Mouse (Mus musculus): ENCODE measurements at regions not wholly inside any gene's neighbourhood (a gene's known extent, or its start where the extent isn't known, plus 50 kb on each side); places are given as distances from the start of the nearest gene placed in this dataset.

DNA sequence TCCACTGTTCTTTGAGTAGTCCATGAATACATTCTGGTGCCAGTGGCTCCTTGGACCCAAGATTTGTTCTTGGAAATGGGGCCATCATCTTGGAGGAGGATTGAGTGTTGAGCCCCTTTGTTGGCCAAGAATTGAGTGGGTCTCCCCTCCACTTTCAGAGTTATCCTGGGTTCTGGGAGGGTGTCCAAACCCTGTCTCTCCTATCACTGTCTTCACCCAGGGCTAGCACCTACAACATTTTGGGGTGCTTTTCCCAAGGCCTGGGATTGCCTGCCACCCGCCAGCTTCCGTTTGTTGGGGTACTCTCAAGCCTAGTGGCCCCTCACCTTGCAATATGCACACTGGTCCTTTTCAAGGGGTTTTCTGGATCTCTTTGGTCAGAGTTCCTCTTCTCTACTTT is 568.8 kb upstream of the Tbl1xr1 start:
- DNase-seq (ENCODE audit: low spot score): no peak

DNA sequence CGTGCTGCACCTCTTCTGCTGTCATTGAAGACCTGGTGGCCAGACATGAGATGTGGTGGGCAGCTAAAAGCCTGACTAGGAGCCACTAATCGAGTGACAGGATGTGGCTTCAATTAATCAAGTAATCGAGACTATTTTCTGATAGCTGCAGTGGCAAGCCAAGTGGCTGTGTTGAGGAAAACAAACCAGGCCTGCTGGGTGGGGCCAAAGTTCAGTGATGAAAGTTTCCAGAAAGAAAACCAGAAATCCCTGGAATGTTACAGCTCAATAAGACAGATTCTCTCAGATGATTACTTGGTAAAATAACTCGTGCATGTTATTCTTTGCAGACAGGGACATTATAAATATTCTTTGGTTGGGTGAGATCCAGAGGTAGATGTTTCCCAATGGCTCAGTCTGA is 564.4 kb upstream of the Tbl1xr1 start:
- DNase-seq (ENCODE audit: low spot score): no peak

DNA sequence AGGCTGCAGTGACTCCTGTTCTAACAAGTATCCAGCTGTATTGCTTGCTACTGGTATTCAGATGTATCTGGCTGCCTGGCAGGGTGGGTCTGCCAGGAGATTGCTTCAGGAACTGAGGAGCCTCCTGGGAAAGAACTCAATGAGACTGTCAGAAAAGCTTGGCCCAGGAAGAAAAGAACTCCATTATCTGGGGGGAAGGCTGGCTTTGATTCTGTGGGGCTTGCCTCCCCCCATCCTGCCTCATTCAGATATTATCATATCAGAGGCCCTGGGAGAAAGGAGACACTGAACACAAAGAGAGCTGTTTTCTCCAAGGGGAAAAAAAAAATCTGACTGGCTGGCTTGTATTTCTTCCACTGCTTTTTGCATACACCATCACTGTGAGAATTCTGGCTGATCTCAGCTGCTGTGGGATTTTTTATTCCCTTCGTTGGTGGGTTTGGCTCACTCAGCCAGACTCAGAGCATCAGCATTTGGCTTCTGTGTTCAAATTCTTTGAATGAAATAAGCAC is 552.0 kb upstream of the Tbl1xr1 start:
- DNase-seq (ENCODE audit: low spot score): peak; percentile 37

DNA sequence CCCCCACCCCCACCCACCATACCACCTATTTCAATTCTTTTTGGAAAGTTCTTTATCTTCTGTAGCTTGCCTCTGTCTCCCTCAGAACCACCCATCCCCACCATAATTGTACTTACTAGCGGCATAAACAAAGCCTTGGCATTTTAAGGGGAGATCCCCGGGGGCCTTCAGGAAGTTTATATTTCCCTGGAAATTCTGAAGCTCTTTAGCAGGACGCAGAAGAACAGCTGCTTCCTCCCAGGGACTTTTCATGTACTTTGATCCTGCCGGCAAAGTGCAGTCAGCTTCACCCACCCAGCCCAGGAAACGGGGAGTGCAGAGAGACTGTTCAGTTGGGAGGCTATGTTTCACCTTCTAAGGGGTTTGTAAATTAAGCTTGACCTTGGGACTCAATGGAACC is 545.6 kb upstream of the Tbl1xr1 start:
- peak; percentile 17 for DNase-seq (ENCODE audit: low spot score)

DNA sequence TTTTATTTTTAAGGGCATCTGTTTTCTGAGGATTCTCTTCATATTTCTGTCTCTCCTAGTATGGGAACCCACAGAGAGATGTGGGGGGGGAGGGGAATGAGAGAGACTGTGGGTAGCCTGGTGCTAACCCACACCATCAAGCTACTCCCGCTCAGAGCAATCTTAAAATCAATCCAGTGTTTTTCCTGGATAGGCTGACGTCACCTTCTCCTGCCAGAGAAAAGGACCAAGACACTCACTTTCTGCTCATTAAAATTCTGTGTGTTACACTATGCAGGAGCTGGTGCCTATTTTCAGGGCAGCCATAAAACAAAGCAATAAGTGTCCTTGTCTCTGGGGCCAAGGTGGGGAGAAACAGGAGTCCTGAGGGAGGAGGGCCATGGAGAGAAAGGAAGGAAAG is 537.3 kb upstream of the Tbl1xr1 start:
- DNase-seq (ENCODE audit: low spot score): no peak

DNA sequence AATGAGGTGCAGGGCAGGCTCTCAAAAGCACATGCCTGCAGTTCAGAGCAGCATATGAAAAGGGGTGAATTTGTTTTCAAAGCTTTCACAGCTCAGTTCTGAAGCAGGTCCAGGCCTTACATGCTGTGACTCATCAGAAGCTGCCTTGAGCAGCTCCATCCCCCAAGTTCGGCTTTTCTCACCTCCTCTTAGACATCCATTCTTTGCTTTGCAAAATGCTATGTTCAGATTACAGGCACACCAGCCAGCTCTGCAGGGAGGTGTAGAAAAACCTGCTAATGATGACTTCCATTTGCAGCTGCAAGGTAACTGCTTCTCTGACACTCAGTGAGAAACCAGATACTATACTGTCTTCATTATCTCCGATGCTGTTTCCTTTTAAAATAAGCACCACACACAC is 532.0 kb upstream of the Tbl1xr1 start:
- DNase-seq (ENCODE audit: low spot score): no peak

DNA sequence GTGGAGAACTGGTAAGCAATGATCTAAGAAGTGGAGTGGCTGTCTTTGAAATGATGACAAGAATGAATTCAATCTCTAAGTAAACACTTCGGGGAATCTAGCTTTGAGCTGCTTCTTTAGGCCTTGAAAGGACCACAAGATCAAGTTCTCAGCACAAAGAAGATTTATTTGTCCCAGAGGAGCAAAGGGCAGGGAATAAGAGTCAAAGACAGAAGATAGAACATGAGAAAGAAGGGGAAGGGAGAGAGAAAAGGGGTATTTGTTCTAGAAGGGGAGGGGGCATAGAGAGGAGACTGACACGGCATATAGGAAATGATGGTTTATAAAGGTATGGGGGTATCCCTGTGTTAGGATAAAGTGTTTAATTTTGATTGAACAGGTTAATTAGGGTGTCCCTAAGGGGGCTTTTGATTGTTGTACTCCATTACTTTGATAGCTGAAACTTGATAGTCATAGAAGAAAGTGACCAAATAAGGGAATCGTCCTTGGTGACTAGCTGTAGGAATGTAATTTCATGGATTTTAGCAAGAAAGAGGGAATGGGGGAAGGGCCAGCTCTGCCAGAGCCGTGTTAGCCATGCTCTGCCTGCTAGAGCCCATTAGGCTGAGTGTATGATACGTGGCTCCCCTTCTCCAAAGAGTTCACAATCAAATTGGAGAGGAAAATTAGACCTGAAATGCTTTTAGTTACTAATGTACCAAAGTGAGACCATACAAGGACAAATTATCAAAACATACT is 531.1 kb upstream of the Tbl1xr1 start:
- no peak for DNase-seq (ENCODE audit: low spot score)

DNA sequence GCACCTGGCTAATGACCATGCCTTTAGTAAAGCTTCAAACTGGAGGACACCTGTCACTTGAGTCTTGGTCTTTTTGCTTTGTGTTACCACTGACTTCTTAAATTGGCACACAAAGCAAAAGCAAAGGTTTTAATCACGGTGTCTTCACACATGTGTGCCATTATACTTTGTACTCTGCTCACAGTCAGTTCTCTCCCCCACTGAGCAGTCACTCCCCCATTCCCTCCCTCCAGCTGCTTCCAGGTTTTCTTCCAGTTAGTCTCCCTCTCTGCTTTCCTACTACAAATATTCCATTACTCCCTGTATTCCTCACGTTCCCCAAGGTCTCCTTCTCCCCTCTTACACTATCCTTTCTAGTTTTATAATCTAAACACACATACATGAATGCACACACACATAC is 530.0 kb upstream of the Tbl1xr1 start:
- DNase-seq (ENCODE audit: low spot score): no peak

DNA sequence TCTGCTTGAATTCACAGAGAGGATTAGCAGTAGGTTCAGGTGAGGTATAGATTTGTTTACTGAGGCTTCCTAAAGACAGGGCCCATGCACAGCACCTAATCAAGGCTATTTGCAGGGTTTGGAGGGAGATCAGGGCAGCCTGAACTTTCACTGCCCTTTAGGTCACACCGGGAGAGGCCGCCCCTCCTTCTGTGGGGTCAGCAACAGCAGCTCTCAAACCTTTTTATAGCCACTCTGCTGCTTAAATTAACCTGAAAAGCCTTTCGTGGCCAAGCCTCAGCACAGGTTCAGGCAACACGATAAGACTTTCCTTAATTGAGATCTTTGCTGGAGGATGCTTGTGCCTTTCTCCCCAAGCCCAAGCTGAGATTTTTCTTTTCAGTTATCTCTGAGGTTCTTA is 526.8 kb upstream of the Tbl1xr1 start:
- peak; percentile 21 for DNase-seq (ENCODE audit: low spot score)

DNA sequence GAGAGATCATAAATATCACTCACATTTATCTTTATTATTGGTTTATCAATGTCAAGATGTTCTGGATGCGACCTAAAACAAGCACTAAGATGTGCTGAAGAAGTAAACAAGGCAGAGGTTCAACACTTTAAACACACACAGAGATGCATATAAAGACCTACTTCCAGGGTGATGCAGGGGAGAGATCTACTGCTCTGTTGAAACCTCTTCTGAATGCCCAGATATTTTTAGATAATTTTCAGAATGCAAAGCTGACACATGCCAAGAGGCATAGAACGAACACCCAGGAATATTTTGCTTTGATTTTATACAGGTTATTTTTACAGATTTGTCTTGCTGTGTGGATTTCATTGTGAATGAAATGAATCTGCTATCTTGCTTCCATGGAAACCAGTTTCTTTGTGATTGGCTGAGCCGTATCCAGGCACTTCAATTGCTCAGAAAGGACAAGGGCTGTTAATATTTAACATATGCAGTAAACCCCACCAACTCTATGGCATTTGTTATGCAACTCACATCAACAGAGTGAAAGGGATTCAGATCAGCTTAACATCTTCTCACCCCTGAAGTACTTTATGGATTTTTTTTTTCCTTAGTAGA is 523.2 kb upstream of the Tbl1xr1 start:
- DNase-seq (ENCODE audit: low spot score): no peak

DNA sequence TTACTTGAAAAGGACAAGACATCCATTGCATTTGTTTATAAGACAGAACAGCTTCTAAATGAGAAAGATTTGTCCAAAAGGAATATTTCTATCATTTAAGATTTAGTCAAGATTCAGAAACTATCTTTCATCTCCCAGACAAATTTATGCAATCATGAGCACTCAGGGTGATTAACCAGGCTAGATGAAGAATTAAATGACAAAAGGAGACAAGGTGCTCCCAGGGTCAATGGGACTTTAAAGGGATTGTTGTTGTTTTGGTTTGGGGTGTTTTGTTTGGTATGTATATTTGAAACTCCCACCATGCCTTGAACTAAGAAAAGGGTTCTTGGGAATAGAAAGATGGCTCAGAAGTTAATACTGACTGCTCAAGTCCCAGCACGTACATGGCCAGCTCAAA is 522.6 kb upstream of the Tbl1xr1 start:
- DNase-seq (ENCODE audit: low spot score): no peak

DNA sequence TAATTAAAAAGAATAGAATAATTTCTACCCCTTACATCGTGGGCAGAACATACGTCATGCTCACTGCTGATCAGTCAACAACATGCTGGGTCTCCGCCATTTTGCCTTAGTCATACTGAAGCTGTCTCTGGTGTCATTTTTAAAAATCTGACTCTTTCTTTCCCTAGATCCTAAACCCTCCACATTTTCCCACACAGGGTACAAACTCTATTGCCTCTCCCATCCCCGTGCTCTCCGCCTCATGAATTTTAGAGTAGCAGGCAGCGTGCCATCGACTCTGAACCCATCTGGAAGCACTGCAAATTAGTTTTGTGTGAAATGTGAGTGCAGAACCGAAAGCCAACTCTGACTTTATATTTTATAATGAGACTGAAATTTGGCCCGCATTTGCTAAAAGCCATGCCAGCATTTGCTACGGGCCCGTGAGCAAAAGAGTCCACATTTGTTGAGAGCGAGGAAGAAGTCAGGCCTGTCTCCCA is 518.5 kb upstream of the Tbl1xr1 start:
- no peak for DNase-seq (ENCODE audit: low spot score)

DNA sequence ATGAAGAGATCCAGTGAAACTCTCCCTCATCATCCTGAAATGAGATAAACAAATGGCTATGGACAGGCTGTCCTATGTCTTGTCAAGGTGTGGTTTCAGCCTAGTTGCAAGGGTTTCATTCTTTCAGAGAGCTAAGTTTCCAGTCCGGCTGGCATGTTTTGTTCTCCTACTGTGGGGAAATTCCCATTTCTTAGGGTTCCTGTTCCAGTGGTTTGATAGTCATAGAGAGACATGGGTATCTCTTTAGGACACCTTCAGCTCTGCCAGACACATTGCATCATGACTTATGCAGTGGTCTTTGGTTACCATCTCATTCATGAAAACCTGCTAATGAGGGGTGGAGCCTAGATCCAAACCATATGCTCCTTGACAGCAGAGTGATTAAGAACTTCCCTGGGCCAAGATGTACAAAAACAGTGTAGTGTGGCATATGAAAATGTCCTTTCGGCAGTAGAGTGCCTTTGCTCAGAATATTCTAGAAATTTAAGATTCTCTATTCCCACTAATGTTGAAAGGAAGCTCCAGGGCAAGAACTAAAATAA is 513.6 kb upstream of the Tbl1xr1 start:
- DNase-seq (ENCODE audit: low spot score): no peak

DNA sequence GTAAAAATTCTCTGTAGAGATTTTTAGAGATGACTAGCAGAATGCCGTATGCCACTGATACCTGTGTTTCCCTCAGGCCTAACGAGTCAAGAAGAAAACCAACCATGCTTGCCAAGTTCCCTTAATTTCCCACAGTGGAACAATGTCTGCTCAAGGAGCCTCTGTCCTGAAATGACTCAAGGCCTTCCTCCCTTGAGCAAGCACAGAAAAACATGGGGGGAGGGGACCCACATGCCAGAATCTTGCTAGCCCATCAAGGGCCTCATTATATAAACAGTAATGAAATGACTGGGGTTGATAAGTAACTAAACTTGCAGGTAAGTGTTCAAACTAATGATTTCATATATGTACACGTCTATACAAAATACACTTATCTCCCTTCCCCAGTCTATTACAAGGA is 513.0 kb upstream of the Tbl1xr1 start:
- DNase-seq (ENCODE audit: low spot score): peak; percentile 40

DNA sequence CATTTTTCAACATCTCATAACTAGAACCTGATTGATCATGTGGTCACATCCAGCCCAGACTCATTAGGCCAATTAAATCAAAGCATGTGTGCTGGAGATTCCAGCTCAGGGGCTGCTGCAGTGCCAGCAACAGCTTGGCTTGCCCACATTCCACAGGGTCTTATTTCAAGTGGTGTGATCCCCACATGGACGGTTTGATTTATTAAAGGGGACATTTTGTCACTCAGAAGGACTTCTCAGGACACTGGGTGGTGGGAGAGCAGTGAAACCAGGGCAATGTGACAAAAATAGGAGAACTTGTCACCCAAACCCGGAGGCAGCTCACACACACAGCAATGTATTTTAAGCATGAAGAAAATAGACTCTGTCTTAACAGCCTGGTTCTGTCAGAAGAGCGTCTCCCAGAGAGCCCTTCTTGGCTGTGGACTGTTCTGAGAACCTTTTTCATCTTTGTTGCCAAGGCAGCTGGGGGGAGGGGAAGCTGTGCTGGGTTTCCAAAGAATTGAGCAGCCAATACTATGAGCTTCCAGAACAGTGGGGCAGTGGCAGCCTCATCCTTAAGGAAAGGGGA is 512.2 kb upstream of the Tbl1xr1 start:
- peak; percentile 61 for DNase-seq (ENCODE audit: low spot score)

DNA sequence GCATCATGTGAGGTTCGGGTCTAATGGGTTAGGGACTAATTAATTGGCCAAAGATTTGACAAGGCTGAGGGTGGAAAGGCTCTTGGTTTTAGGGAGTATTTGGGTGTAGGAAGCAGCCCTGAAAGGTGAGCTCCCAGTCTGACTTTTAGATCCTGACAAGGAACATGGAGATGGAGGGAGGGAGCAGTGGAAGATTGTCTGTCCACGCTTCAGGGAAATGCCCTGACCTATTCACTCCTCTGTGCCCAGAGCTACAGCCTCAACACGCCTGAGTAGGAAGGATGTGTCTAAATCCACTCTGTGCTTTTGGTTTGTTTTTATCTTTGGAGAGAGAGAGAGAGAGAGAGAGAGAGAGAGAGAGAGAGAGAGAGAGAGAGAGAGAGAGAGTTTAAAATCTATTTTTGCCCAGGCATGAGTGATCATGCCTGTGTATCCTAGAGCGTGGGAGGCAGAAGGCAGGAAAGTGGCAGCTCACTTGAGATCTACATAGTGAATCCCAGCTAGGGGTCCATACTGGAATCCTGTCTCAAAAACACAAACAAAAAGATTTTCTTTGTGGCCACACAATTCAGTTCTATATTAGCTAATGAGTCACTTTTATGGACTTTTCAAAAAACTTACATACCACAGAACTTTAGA is 511.5 kb upstream of the Tbl1xr1 start:
- peak; percentile 11 for DNase-seq (ENCODE audit: low spot score)

DNA sequence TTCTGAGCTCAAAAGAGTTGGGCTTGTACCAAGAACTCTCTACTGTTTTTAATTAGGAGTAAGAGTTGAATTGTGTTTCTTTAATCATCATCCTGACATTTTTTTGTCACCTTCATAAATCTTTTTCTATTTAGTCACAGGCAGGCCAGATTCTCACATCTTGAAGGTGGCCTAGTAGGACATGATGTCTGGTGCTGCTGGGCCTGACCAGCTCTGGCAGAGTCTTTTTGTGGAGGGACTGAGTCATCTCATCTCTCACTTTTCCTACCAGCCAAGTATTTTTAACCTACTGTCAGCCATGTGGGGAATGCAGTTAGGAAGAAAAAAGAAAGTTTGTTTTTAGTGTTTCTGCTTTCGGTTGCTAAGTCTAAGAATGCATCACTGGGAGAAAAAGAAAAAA is 506.7 kb upstream of the Tbl1xr1 start:
- DNase-seq (ENCODE audit: low spot score): peak; percentile 22

DNA sequence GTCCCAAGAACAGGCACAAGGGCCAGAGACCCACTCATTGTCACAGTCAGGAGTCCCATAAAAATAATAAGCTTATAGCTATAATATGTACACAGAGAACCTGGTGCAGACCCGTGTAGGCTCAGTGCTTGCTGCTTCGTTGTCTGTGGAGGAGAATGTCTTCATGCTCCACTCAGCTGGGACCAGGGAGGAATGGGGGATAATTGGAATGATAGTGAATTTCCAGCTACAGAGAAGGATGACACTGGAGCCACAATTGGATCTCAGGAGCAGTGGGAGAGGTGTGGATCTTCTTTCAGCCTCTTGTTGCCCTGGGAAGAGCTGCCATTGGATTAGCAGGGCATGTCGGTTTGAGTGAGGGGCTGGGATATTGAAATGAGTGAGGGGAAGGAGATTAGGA is 497.8 kb upstream of the Tbl1xr1 start:
- no peak for DNase-seq (ENCODE audit: low spot score)

DNA sequence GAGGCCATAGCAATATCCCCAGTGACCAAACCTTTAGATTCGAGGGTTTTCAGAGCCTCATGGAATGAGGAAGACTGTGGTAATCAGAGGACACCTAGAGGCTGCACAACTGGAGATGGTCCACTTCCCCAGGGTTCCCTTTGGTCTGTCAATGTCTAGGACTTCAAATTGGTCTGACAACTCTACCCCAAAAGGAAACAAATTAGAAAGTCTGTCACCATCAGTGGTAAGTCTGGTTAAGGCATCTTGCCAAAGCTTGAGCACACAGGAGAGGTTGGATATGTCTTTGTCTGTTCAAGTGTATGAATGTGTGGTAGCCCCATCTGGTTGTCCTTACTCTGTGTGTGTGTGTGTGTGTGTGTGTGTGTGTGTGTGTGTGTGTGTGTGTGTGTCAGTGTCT is 494.3 kb upstream of the Tbl1xr1 start:
- DNase-seq (ENCODE audit: low spot score): no peak

DNA sequence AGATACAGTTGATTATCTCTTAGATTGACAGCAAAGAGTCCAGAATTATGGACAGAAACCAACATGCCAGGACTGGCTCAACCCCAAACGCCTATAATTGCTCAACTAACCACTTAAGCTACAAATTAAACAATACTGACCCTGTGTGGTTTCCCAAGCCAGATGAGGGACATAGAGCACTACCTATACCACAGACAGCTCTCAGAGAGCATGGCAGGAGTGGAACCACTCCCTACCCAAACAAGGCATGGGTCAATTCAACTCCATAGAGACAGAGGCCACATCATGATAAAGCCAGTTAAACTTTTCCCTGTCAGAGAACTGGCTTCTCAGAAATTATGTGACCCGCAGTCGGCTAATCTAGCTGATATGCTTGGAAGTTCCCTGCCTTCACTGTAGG is 490.7 kb upstream of the Tbl1xr1 start:
- no peak for DNase-seq (ENCODE audit: low spot score)

DNA sequence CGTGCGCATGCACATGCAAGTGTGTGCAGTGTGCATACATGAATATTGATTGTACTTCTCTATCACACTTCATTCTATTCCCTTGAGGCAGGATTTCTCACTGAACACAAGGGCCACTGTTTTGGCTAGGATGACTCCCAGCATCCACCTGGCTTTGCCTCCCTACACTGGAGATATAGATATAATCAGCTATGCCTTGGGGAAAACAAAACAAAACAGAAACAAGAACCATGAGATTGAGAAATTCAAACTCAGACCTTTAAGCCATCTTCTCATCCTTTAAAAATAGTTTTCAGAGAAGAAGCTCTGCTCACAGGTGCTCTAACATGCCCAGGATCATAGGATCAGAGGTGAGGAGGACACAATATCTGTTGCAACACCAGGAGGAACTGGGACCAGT is 469.6 kb upstream of the Tbl1xr1 start:
- no peak for DNase-seq (ENCODE audit: low spot score)

DNA sequence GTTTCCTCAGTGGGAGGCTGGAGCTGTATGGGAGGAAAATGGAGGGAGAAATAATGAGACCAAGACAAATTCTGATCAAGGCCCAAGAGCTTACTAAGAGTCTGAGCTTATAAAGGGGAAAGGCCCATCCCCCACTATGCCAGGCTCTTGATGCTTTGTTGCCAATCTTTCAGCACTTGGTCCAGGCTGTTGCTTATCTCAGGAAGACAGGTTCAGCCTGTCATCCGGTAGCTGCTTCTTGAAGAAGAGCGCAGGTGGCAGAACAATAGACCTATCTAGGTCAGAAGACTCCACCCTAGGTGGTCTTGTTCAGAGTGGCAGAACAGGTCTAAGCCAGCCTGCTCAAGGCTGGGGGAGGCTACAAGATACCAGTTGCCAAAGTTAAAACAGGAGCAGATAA is 466.2 kb upstream of the Tbl1xr1 start:
- no peak for DNase-seq (ENCODE audit: low spot score)
